Mouse (Mus musculus) E14TG2a.4 (cell line): ENCODE measurements around the gene Gga2.

Source experiments
- CTCF ChIP-seq: conservative IDR thresholded peaks from 2 replicates; pipeline ENCODE4 v1.5.1; 2014; ENCODE audit warnings: low read length
- POU5F1 ChIP-seq: IDR thresholded peaks from 2 replicates; pipeline ENCODE4 v1.6.1; 2014; ENCODE audit warnings: low read length, borderline replicate concordance

- TF ChIP-seq CTCF (no peak), POU5F1 (no peak)
Measured at GRCm38 (mm10) chr7:122065656-122066055, 44.6 kb upstream of the Gga2 start.
